Mouse (Mus musculus): Measurements from ENCODE around the gene Ost4. TPM values are rescaled to one million over a fixed set of nuclear protein-coding genes. Genes with fewer than 3 reads are reported as not detected.

Gene Ost4
- total and polyA plus RNA-seq, 2 experiments from 2014 or later, result 280 to 334 TPM

DNA sequence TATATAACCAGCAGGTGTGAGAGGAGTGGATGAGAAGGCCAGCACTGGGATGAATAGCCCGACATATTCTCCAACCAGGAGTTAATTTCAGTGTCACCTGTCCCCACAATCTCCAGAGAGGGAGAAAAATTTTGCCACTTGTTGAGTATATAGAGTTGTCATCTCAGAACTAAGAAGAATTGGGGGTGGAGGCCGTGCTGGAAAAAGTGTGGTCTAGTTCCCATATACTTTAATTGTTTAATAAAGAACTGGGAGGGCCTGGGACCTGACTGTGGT, 37.5 kb downstream of the Ost4 start:
- DNase-seq (ENCODE audit: low spot score), result no peak
- peaks cover 40% of the 10 kb centered on the region for H3K36me3 ChIP-seq (replicated peaks; ENCODE audit: control insufficient read depth, insufficient read depth, low read length)
- H3K4me1 ChIP-seq (ENCODE audit: control insufficient read depth, insufficient read depth), result peaks cover 7% of the 10 kb centered on the region
- peak overlapping the region; percentile 89 for H3K9ac ChIP-seq (replicated peaks; ENCODE audit: low read depth, low read length)
- WGBS, result 15% methylated on average over 2 of the region's 2 CpGs
- peak overlapping the region; percentile 91 for H3K4me3 ChIP-seq (ENCODE audit: low read depth, low read length)
- H3K9me3 ChIP-seq (replicated peaks; ENCODE audit: control insufficient read depth, low read length), result no peaks in the 10 kb centered on the region
- peak overlapping the region; percentile 63 for H3K27ac ChIP-seq (ENCODE audit: low read depth)
- ATAC-seq (ENCODE audit: insufficient read depth, low read depth), result no peak
- TF ChIP-seq EP300 (IDR thresholded peaks at IDR 0.05; ENCODE audit: low read depth) (no peak), CTCF (IDR thresholded peaks at IDR 0.05; ENCODE audit: low read depth) (no peak)
- no peaks in the 10 kb centered on the region for H3K27me3 ChIP-seq (ENCODE audit: control insufficient read depth, insufficient read depth, low read length)
- H3K4me2 ChIP-seq (ENCODE audit: low read depth, low read length), result peak overlapping the region; percentile 69

- Histone ChIP-seq H3K9me3 (replicated peaks; ENCODE audit: control insufficient read depth, low read length) (no peaks in the 10 kb centered on the region), H3K4me2 (ENCODE audit: low read depth, low read length) (peak overlapping the region; percentile 69), H3K4me3 (ENCODE audit: low read depth, low read length) (peak overlapping the region; percentile 91), H3K27me3 (ENCODE audit: control insufficient read depth, insufficient read depth, low read length) (no peaks in the 10 kb centered on the region), H3K36me3 (replicated peaks; ENCODE audit: control insufficient read depth, insufficient read depth, low read length) (peaks cover 35% of the 10 kb centered on the region), H3K27ac (ENCODE audit: low read depth) (peak overlapping the region; percentile 63), H3K9ac (replicated peaks; ENCODE audit: low read depth, low read length) (peak overlapping the region; percentile 89), H3K4me1 (ENCODE audit: control insufficient read depth, insufficient read depth) (peaks cover 7% of the 10 kb centered on the region)
- under 1% methylated on average over 62 of the region's 63 CpGs for WGBS
- ATAC-seq (ENCODE audit: insufficient read depth, low read depth) (peak; percentile 95), DNase-seq (ENCODE audit: low spot score) (peak; percentile 79)
- TF ChIP-seq CTCF (IDR thresholded peaks at IDR 0.05; ENCODE audit: low read depth) (no peak), EP300 (IDR thresholded peaks at IDR 0.05; ENCODE audit: low read depth) (peak; percentile 43; the same call in 1 of the 2 replicates)
These were observed 38.0 kb downstream of the Ost4 start for GRCm38 (mm10) chr5:30869405-30870130.

DNA sequence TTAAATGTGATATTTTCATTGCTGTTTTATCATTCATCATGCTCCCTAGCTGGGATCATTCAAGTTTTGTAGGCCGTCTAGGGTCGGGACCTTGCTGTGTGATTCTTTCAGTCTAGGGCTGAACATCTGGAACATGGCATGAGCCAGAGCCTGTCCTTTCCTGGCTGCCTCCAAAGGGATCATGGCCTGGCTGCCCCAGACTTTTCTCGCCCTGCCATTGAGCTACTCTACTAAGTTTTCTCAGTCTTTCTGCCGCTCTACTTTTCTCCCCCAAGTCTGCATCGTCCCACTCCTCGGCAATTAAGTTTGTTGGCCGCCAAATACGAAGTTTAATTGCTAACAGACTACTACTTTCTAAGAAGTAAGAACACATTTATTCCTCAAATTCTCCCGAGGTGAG, 38.6 kb downstream of the Ost4 start:
- TF ChIP-seq CTCF (IDR thresholded peaks at IDR 0.05; ENCODE audit: low read depth) (no peak), EP300 (IDR thresholded peaks at IDR 0.05; ENCODE audit: low read depth) (no peak)
- peaks cover 7% of the 10 kb centered on the region for H3K4me1 ChIP-seq (ENCODE audit: control insufficient read depth, insufficient read depth)
- H3K9ac ChIP-seq (replicated peaks; ENCODE audit: low read depth, low read length), result peak overlapping the region; percentile 89
- peak overlapping the region; percentile 69 for H3K4me2 ChIP-seq (ENCODE audit: low read depth, low read length)
- DNase-seq (ENCODE audit: low spot score) (no peak), ATAC-seq (ENCODE audit: insufficient read depth, low read depth) (no peak; the same call in 1 of the 2 replicates)
- no peaks in the 10 kb centered on the region for H3K9me3 ChIP-seq (replicated peaks; ENCODE audit: control insufficient read depth, low read length)
- peaks cover 29% of the 10 kb centered on the region for H3K36me3 ChIP-seq (replicated peaks; ENCODE audit: control insufficient read depth, insufficient read depth, low read length)
- H3K4me3 ChIP-seq (ENCODE audit: low read depth, low read length), result peak overlapping the region; percentile 91
- 20% methylated on average over 9 of the region's 9 CpGs for WGBS
- no peaks in the 10 kb centered on the region for H3K27me3 ChIP-seq (ENCODE audit: control insufficient read depth, insufficient read depth, low read length)
- H3K27ac ChIP-seq (ENCODE audit: low read depth), result no peak overlapping the region

DNA sequence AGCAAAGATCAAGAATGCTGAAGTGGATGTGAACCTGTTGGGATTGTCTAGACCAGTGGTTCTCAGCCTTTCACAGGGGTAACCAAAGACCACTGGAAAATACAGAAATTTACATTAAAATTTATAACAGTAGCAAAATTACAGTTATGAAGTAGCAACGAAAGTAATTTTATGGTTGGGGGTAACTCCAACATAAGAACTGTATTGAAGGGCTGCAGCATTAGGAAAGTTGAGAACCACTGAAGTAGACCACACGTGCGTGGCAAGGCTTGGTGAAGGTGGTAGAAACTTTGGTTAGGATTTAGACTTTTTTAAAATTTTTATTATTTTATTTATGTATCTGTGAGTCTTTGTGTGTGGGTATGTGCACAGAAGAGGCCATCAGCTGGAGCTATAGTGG, 39.9 kb downstream of the Ost4 start, which contains the start of gene Tmem214:
Gene Tmem214, plus strand, starts transcription at position 301 of the 400 bp plus-strand sequence.
- H3K4me1 ChIP-seq (ENCODE audit: control insufficient read depth, insufficient read depth), result peaks cover 7% of the 10 kb centered on the region
- H3K9ac ChIP-seq (replicated peaks; ENCODE audit: low read depth, low read length), result no peak within 1 kb of the TSS
- no peak within 1 kb of the TSS for H3K4me2 ChIP-seq (ENCODE audit: low read depth, low read length)
- H3K4me3 ChIP-seq (ENCODE audit: low read depth, low read length), result no peak within 1 kb of the TSS
- no peak for ATAC-seq (ENCODE audit: insufficient read depth, low read depth)
- no peaks in the 10 kb centered on the region for H3K27me3 ChIP-seq (ENCODE audit: control insufficient read depth, insufficient read depth, low read length)
- H3K36me3 ChIP-seq (replicated peaks; ENCODE audit: control insufficient read depth, insufficient read depth, low read length), result peaks cover 17% of the 10 kb centered on the region
- 96% methylated on average over 3 of the region's 3 CpGs for WGBS
- TF ChIP-seq EP300 (IDR thresholded peaks at IDR 0.05; ENCODE audit: low read depth), result no peak
- no peak within 1 kb of the TSS for H3K27ac ChIP-seq (ENCODE audit: low read depth)
- no peak for DNase-seq (ENCODE audit: low spot score)
- H3K9me3 ChIP-seq (replicated peaks; ENCODE audit: control insufficient read depth, low read length), result no peaks in the 10 kb centered on the region

DNA sequence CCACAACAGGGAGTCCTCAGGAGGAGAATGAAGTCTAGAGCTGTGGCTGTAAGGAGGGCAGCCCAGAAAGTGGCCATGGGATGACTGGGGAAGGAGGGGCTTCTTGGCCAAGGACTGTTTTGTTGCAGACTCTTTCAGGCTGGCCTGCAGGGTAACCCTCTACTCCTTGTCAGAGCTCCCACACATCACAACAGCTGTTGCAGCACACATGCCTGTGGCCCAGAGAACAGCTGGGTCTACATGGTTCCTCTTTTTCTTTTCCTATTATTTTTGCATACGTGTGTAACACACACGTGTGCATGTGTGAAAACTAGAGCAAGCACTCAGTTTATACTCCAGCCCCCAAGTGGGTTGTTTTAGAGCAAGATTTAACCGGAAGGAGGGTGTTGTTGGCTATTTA, 40.7 kb downstream of the Ost4 start:
- 80% methylated on average over 3 of the region's 3 CpGs for WGBS
- no peaks in the 10 kb centered on the region for H3K27me3 ChIP-seq (ENCODE audit: control insufficient read depth, insufficient read depth, low read length)
- H3K4me2 ChIP-seq (ENCODE audit: low read depth, low read length), result no peak overlapping the region
- no peak overlapping the region for H3K27ac ChIP-seq (ENCODE audit: low read depth)
- ATAC-seq (ENCODE audit: insufficient read depth, low read depth) (no peak), DNase-seq (ENCODE audit: low spot score) (no peak)
- H3K9me3 ChIP-seq (replicated peaks; ENCODE audit: control insufficient read depth, low read length), result no peaks in the 10 kb centered on the region
- H3K4me1 ChIP-seq (ENCODE audit: control insufficient read depth, insufficient read depth), result peaks cover 7% of the 10 kb centered on the region
- TF ChIP-seq EP300 (IDR thresholded peaks at IDR 0.05; ENCODE audit: low read depth) (no peak), CTCF (IDR thresholded peaks at IDR 0.05; ENCODE audit: low read depth) (no peak)
- no peak overlapping the region for H3K9ac ChIP-seq (replicated peaks; ENCODE audit: low read depth, low read length)
- peaks cover 8% of the 10 kb centered on the region for H3K36me3 ChIP-seq (replicated peaks; ENCODE audit: control insufficient read depth, insufficient read depth, low read length)
- H3K4me3 ChIP-seq (ENCODE audit: low read depth, low read length), result no peak overlapping the region

GRCm38 (mm10) chr5:30864322-30864721, 43.3 kb downstream of the Ost4 start:
- H3K4me3 ChIP-seq (ENCODE audit: low read depth, low read length), result no peak overlapping the region
- H3K27me3 ChIP-seq (ENCODE audit: control insufficient read depth, insufficient read depth, low read length), result no peaks in the 10 kb centered on the region
- ATAC-seq (ENCODE audit: insufficient read depth, low read depth) (peak; percentile 21; the same call in 1 of the 2 replicates), DNase-seq (ENCODE audit: low spot score) (no peak)
- no peaks in the 10 kb centered on the region; the same call in 1 of the 2 replicates for H3K36me3 ChIP-seq (replicated peaks; ENCODE audit: control insufficient read depth, insufficient read depth, low read length)
- no peak overlapping the region for H3K27ac ChIP-seq (ENCODE audit: low read depth)
- H3K4me1 ChIP-seq (ENCODE audit: control insufficient read depth, insufficient read depth), result no peaks in the 10 kb centered on the region
- WGBS, result 29% methylated on average over 15 of the region's 15 CpGs
- H3K4me2 ChIP-seq (ENCODE audit: low read depth, low read length), result no peak overlapping the region
- H3K9ac ChIP-seq (replicated peaks; ENCODE audit: low read depth, low read length), result no peak overlapping the region
- TF ChIP-seq CTCF (IDR thresholded peaks at IDR 0.05; ENCODE audit: low read depth) (no peak), EP300 (IDR thresholded peaks at IDR 0.05; ENCODE audit: low read depth) (no peak)
- H3K9me3 ChIP-seq (replicated peaks; ENCODE audit: control insufficient read depth, low read length), result no peaks in the 10 kb centered on the region

All from heart, postnatal 0 days (tissue).